ENCODE assay signal across 9 mouse cellular contexts in genomic region chr3:87756488-87756887, GRCm38 (mm10). TPM values are rescaled to one million over a fixed set of nuclear protein-coding genes. Genes with fewer than 3 reads are reported as not detected.
DNase-seq lines count a peak whose midpoint lies in the region; ATAC-seq and TF ChIP-seq lines count a peak whose summit lies in the region.
"Had no signal": no experiment of that assay in that cellular context is flagged by ENCODE, and none has a peak within 500 bp of the region (broad histone marks: within the 10 kb centered on the region; RNA-seq: fewer than 3 reads in every experiment).

No protein-coding gene starts in this region.

- ATAC-seq in kidney, embryonic 16.5 days (ENCODE audit: low FRiP score, low TSS enrichment), result 0 out of 2 replicates have a peak, but pooled peaks have one; percentile 8
- ATAC-seq in embryonic facial prominence, embryonic 14.5 days (ENCODE audit: low read depth), result no peak; the same call in 1 of the 2 replicates
- ATAC-seq in midbrain, embryonic 13.5 days, result peak; percentile 41
- no peak for ATAC-seq in liver, postnatal 0 days

- TF ChIP-seq POLR2A in kidney, adult 2 months (IDR thresholded peaks at IDR 0.05; ENCODE audit: low read depth, low read length), result no peak

- DNase-seq in kidney, adult 2 months, result no peak
- DNase-seq in embryonic facial prominence, embryonic 14.5 days (ENCODE audit: low spot score), result no peak
- no peak for DNase-seq in hindbrain, embryonic 10.5 days (ENCODE audit: low spot score)
- DNase-seq in left cerebral cortex, adult 18-20 months (ENCODE audit: low spot score in 2 of 2), result no peak
- DNase-seq in liver, postnatal 0 days, result no peak
- no peak for DNase-seq in gastrocnemius, postnatal 14 days

- intact Hi-C loops in gastrocnemius, postnatal 14 days (cut with DNase I; ENCODE audit: low total_unique reads), result loop anchor here (10.0 kb wide), 1 partner anchor 58 kb away; no protein-coding TSS in a partner anchor

- H3K9me3 ChIP-seq in kidney, embryonic 16.5 days (ENCODE audit: low read length), result no peaks in the 10 kb centered on the region
- no peaks in the 10 kb centered on the region for H3K9me3 ChIP-seq in embryonic facial prominence, embryonic 14.5 days (ENCODE audit: control insufficient read depth, low read length)
- H3K9me3 ChIP-seq in hindbrain, embryonic 10.5 days, result no peaks in the 10 kb centered on the region
- no peaks in the 10 kb centered on the region for H3K9me3 ChIP-seq in midbrain, embryonic 13.5 days
- no peaks in the 10 kb centered on the region for H3K9me3 ChIP-seq in liver, postnatal 0 days (ENCODE audit: low read length)
- H3K9me3 ChIP-seq: liver, embryonic 15.5 days had no signal

- peaks cover 23% of the 10 kb centered on the region for H3K4me1 ChIP-seq in kidney, embryonic 16.5 days (ENCODE audit: insufficient read depth, low read length)
- H3K4me1 ChIP-seq in kidney, adult 2 months (ENCODE audit: control insufficient read depth, insufficient read depth, low read length), result peaks cover 3% of the 10 kb centered on the region; the same call in 1 of the 2 replicates
- H3K4me1 ChIP-seq in embryonic facial prominence, embryonic 14.5 days (ENCODE audit: control insufficient read depth, insufficient read depth, low read length), result peaks cover 10% of the 10 kb centered on the region
- H3K4me1 ChIP-seq in hindbrain, embryonic 10.5 days (replicated peaks), result peaks cover 40% of the 10 kb centered on the region
- peaks cover 9% of the 10 kb centered on the region; the same call in 1 of the 2 replicates for H3K4me1 ChIP-seq in midbrain, embryonic 13.5 days (replicated peaks)
- H3K4me1 ChIP-seq in liver, postnatal 0 days (ENCODE audit: insufficient read depth), result 0 out of 2 replicates have a peak, but pooled peaks cover 3% of the 10 kb centered on the region

- H3K36me3 ChIP-seq in kidney, embryonic 16.5 days (ENCODE audit: insufficient read depth, low read length), result peaks cover 52% of the 10 kb centered on the region
- no peaks in the 10 kb centered on the region for H3K36me3 ChIP-seq in kidney, adult 2 months (ENCODE audit: control insufficient read depth, insufficient read depth, low read length)
- peaks cover 15% of the 10 kb centered on the region; the same call in 1 of the 2 replicates for H3K36me3 ChIP-seq in embryonic facial prominence, embryonic 14.5 days (ENCODE audit: control insufficient read depth, insufficient read depth, low read length)
- 0 out of 2 replicates have a peak, but pooled peaks cover 7% of the 10 kb centered on the region for H3K36me3 ChIP-seq in hindbrain, embryonic 10.5 days
- H3K36me3 ChIP-seq in midbrain, embryonic 13.5 days, result no peaks in the 10 kb centered on the region
- no peaks in the 10 kb centered on the region; the same call in 1 of the 2 replicates for H3K36me3 ChIP-seq in liver, postnatal 0 days (replicated peaks; ENCODE audit: insufficient read depth, low read length)
- H3K36me3 ChIP-seq: liver, embryonic 15.5 days had no signal

- no peak for TF ChIP-seq CTCF in kidney, adult 2 months (conservative IDR thresholded peaks at IDR 0.05; ENCODE audit: insufficient read depth, insufficient read length, low read depth, low read length)
- TF ChIP-seq CTCF in liver, postnatal 0 days (IDR thresholded peaks at IDR 0.05; ENCODE audit: low read depth), result no peak

- no peaks in the 10 kb centered on the region for H3K27me3 ChIP-seq in kidney, embryonic 16.5 days (ENCODE audit: insufficient read depth, low read length)
- no peaks in the 10 kb centered on the region for H3K27me3 ChIP-seq in kidney, adult 2 months (replicated peaks; ENCODE audit: control insufficient read depth, insufficient read depth, low read length)
- H3K27me3 ChIP-seq in embryonic facial prominence, embryonic 14.5 days (replicated peaks; ENCODE audit: control insufficient read depth, insufficient read depth, low read length), result 0 out of 2 replicates have a peak, but pooled peaks cover 2% of the 10 kb centered on the region
- peaks cover 68% of the 10 kb centered on the region for H3K27me3 ChIP-seq in hindbrain, embryonic 10.5 days (ENCODE audit: insufficient read depth, poor library complexity, severe bottlenecking)
- H3K27me3 ChIP-seq in midbrain, embryonic 13.5 days, result peaks cover 27% of the 10 kb centered on the region
- H3K27me3 ChIP-seq in liver, postnatal 0 days (ENCODE audit: insufficient read depth, low read length), result no peaks in the 10 kb centered on the region
- H3K27me3 ChIP-seq: liver, embryonic 15.5 days had no signal

- H3K27ac ChIP-seq in kidney, embryonic 16.5 days (ENCODE audit: low read length), result no peak overlapping the region
- no peak overlapping the region for H3K27ac ChIP-seq in kidney, adult 2 months (ENCODE audit: insufficient read depth, low read depth, low read length)
- no peak overlapping the region for H3K27ac ChIP-seq in embryonic facial prominence, embryonic 14.5 days (replicated peaks; ENCODE audit: low read depth, low read length)
- H3K27ac ChIP-seq in hindbrain, embryonic 10.5 days, result no peak overlapping the region
- no peak overlapping the region for H3K27ac ChIP-seq in midbrain, embryonic 13.5 days
- H3K27ac ChIP-seq in liver, postnatal 0 days (ENCODE audit: low read depth), result no peak overlapping the region
- H3K27ac ChIP-seq: liver, embryonic 15.5 days had no signal

- H3K4me3 ChIP-seq in kidney, embryonic 16.5 days (ENCODE audit: low read length), result peak overlapping the region; percentile 23; the same call in 1 of the 2 replicates
- H3K4me3 ChIP-seq in kidney, adult 2 months (ENCODE audit: insufficient read depth, low read depth, low read length), result no peak overlapping the region
- H3K4me3 ChIP-seq in embryonic facial prominence, embryonic 14.5 days (ENCODE audit: low read depth, low read length), result 0 out of 2 replicates have a peak overlapping the region, but pooled peaks have one; percentile 22
- H3K4me3 ChIP-seq in hindbrain, embryonic 10.5 days, result peak overlapping the region; percentile 38
- peak overlapping the region; percentile 23 for H3K4me3 ChIP-seq in midbrain, embryonic 13.5 days (replicated peaks)
- H3K4me3 ChIP-seq in liver, postnatal 0 days (ENCODE audit: low read depth, low read length), result no peak overlapping the region
- H3K4me3 ChIP-seq: liver, embryonic 15.5 days had no signal

- peak overlapping the region; percentile 47 for H3K4me2 ChIP-seq in kidney, embryonic 16.5 days (replicated peaks; ENCODE audit: low read depth, low read length)
- H3K4me2 ChIP-seq in embryonic facial prominence, embryonic 14.5 days (ENCODE audit: low read depth, low read length), result peak overlapping the region; percentile 51
- peak overlapping the region; percentile 51 for H3K4me2 ChIP-seq in midbrain, embryonic 13.5 days (replicated peaks)
- no peak overlapping the region for H3K4me2 ChIP-seq in liver, postnatal 0 days (ENCODE audit: low read depth, low read length)

- no peak for TF ChIP-seq EP300 in liver, postnatal 0 days (IDR thresholded peaks at IDR 0.05; ENCODE audit: low read depth)

- WGBS in kidney, embryonic 16.5 days, result 48% methylated on average over 20 of the region's 20 CpGs
- 57% methylated on average over 20 of the region's 20 CpGs for WGBS in kidney, adult 2 months
- 52% methylated on average over 20 of the region's 20 CpGs for WGBS in embryonic facial prominence, embryonic 14.5 days
- WGBS in hindbrain, embryonic 10.5 days, result 52% methylated on average over 20 of the region's 20 CpGs
- 57% methylated on average over 20 of the region's 20 CpGs for WGBS in midbrain, embryonic 13.5 days
- 74% methylated on average over 20 of the region's 20 CpGs for WGBS in liver, postnatal 0 days (ENCODE audit: insufficient replicate concordance)

- no peak overlapping the region; the same call in 1 of the 2 replicates for H3K9ac ChIP-seq in kidney, embryonic 16.5 days (replicated peaks; ENCODE audit: low read length)
- peak overlapping the region; percentile 45; the same call in 1 of the 2 replicates for H3K9ac ChIP-seq in embryonic facial prominence, embryonic 14.5 days (ENCODE audit: low read depth, low read length)
- H3K9ac ChIP-seq in midbrain, embryonic 13.5 days (replicated peaks), result peak overlapping the region; percentile 45; the same call in 1 of the 2 replicates
- H3K9ac ChIP-seq in liver, postnatal 0 days (replicated peaks), result no peak overlapping the region
- H3K9ac ChIP-seq: liver, embryonic 15.5 days had no signal

RNA-seq across cellular contexts. Expression of gene Lrrc71, which starts 8.1 kb away (rescaled TPM):
- polyA plus RNA-seq in kidney, embryonic 16.5 days (2015; fragmentation: Nextera tagmentation; extraction: Ambion mirVana), result 0.87 and 0.89 TPM in 2 replicates
- 0.20 and 0.48 TPM in 2 replicates for polyA plus RNA-seq in kidney, adult 2 months (2012; rRNA removed)
- polyA plus RNA-seq in embryonic facial prominence, embryonic 14.5 days (2014; fragmentation: Nextera tagmentation; extraction: Ambion mirVana), result 0.60 and 1.5 TPM in 2 replicates
- polyA plus RNA-seq in hindbrain, embryonic 10.5 days (2016; fragmentation: Nextera tagmentation; extraction: Ambion mirVana), result 0.49 and 1.2 TPM in 2 replicates
- 0.36 and 0.62 TPM in 2 replicates for polyA plus RNA-seq in midbrain, embryonic 13.5 days (2015; fragmentation: Nextera tagmentation; extraction: Ambion mirVana)
- under 1 TPM in 1 of 2 experiments, not detected in 1; 0.79 TPM for total RNA-seq in left cerebral cortex, adult 18-20 months (2021)
- 0.23 and 0.25 TPM in 2 replicates for polyA plus RNA-seq in liver, postnatal 0 days (2015; fragmentation: Nextera tagmentation; extraction: Ambion mirVana)
- total RNA-seq in gastrocnemius, postnatal 14 days (2021), result under 1 TPM; 0.04 to 0.53 TPM

RNA-seq across cellular contexts. Expression of gene Ntrk1, which starts 38.5 kb away (rescaled TPM):
- polyA plus RNA-seq in kidney, embryonic 16.5 days (2015; fragmentation: Nextera tagmentation; extraction: Ambion mirVana), result 6.1 and 6.4 TPM in 2 replicates
- 2.5 and 4.5 TPM in 2 replicates for polyA plus RNA-seq in kidney, adult 2 months (2012; rRNA removed)
- polyA plus RNA-seq in embryonic facial prominence, embryonic 14.5 days (2014; fragmentation: Nextera tagmentation; extraction: Ambion mirVana), result 16.2 and 19.5 TPM in 2 replicates
- 9.0 and 23.4 TPM in 2 replicates for polyA plus RNA-seq in hindbrain, embryonic 10.5 days (2016; fragmentation: Nextera tagmentation; extraction: Ambion mirVana)
- polyA plus RNA-seq in midbrain, embryonic 13.5 days (2015; fragmentation: Nextera tagmentation; extraction: Ambion mirVana), result 2.4 and 2.5 TPM in 2 replicates
- under 1 TPM; 0.49 to 0.95 TPM for total RNA-seq in left cerebral cortex, adult 18-20 months (2021)
- 0.47 and 0.53 TPM in 2 replicates for polyA plus RNA-seq in liver, postnatal 0 days (2015; fragmentation: Nextera tagmentation; extraction: Ambion mirVana)
- total RNA-seq in gastrocnemius, postnatal 14 days (2021), result not detected

RNA-seq across cellular contexts. Expression of gene Insrr, which starts 40.3 kb away (rescaled TPM):
- polyA plus RNA-seq in kidney, embryonic 16.5 days (2015; fragmentation: Nextera tagmentation; extraction: Ambion mirVana), result 2.7 and 2.8 TPM in 2 replicates
- polyA plus RNA-seq in kidney, adult 2 months (2012; rRNA removed), result 23.9 and 27.8 TPM in 2 replicates
- 1.2 and 1.6 TPM in 2 replicates for polyA plus RNA-seq in embryonic facial prominence, embryonic 14.5 days (2014; fragmentation: Nextera tagmentation; extraction: Ambion mirVana)
- polyA plus RNA-seq in hindbrain, embryonic 10.5 days (2016; fragmentation: Nextera tagmentation; extraction: Ambion mirVana), result 0.48 and 0.72 TPM in 2 replicates
- 0.82 and 0.87 TPM in 2 replicates for polyA plus RNA-seq in midbrain, embryonic 13.5 days (2015; fragmentation: Nextera tagmentation; extraction: Ambion mirVana)
- under 1 TPM; 0.72 to 0.96 TPM for total RNA-seq in left cerebral cortex, adult 18-20 months (2021)
- not detected in 2 replicates for polyA plus RNA-seq in liver, postnatal 0 days (2015; fragmentation: Nextera tagmentation; extraction: Ambion mirVana)
- total RNA-seq in gastrocnemius, postnatal 14 days (2021), result under 1 TPM; 0.25 to 0.35 TPM

Comparison
In these comparisons a context has a peak if more than half of its experiments do, and no peak if none do; other contexts are left out.
1. H3K4me3 ChIP-seq: peak in kidney, embryonic 16.5 days (single experiment), embryonic facial prominence, embryonic 14.5 days (single experiment), hindbrain, embryonic 10.5 days (single experiment) and midbrain, embryonic 13.5 days (single experiment); none in kidney, adult 2 months (single experiment) and liver, postnatal 0 days (single experiment).
2. ATAC-seq: peak in kidney, embryonic 16.5 days (single experiment) and midbrain, embryonic 13.5 days (single experiment); none in embryonic facial prominence, embryonic 14.5 days (single experiment) and liver, postnatal 0 days (single experiment).
3. H3K9ac ChIP-seq: peak in embryonic facial prominence, embryonic 14.5 days (single experiment) and midbrain, embryonic 13.5 days (single experiment); none in kidney, embryonic 16.5 days (single experiment) and liver, postnatal 0 days (single experiment).